Mouse (Mus musculus) spleen, adult 2 months (tissue): ENCODE results near the gene Cacna1e.

Source experiments
- CTCF ChIP-seq: fragments of 200-500 bp; IDR thresholded peaks from 2 replicates; pipeline ENCODE4 v1.5.1; 2011; ENCODE audit warnings: mild to moderate bottlenecking, inconsistent platforms; ENCODE audit not compliant: insufficient read depth, insufficient read length, insufficient replicate concordance; ENCODE audit errors: extremely low read depth
- POLR2A ChIP-seq: fragments of 200-500 bp; IDR thresholded peaks from 2 replicates; pipeline ENCODE4 v1.6.1; 2011; ENCODE audit warnings: low read depth, low read length, inconsistent platforms

- TF ChIP-seq CTCF (no peak), POLR2A (no peak)
Observed at GRCm38 (mm10) chr1:154607406-154607805, 276.9 kb downstream of the Cacna1e start.
